Mouse (Mus musculus) gastrocnemius, postnatal 14 days (tissue): ENCODE measurements around the gene Esrrg. TPM values are rescaled to one million over a fixed set of nuclear protein-coding genes. Genes with fewer than 3 reads are reported as not detected.
A peak's percentile ranks its signal among the peaks of the same experiment; 100 is the strongest.

Experiments used
- DNase-seq: peaks from one replicate; pipeline ENCODE4 v3.0.0; 2021; ENCODE audit warnings: mixed read lengths
- intact Hi-C: fragments of 180-260 bp; cut with DNase I; formaldehyde crosslinking; loops from one replicate; pipeline ENCODE4 v1.15.1; 2025; ENCODE audit warnings: low total_unique reads
- total RNA-seq, 2 experiments: library from RNA; stranded (reverse); gene quantifications; 2 replicates each; pipeline ENCODE4 v1.2.3; 2021

Gene Esrrg
- total RNA-seq, 2 experiments from 2014 or later: 10.5 to 16.2 TPM

DNA sequence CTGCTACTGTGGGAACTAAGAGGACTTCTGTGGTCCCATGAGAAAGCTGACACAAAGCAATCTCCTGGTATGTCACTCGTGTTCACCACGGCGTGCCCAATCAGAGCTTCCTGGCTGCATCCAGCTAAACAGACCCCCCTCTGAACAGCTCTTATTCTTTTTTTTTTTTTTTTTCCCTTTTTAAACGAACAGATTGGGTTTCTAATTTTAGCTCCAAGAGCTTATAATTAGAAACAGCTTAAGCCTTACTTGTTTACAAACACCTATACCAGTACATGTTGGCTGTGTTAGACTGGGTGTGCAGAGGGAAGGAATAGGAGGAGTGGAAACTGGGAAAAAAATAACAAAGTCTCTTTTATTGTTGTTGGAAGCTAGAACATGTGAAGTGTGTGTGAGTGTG lies 86.3 kb downstream of the Esrrg start:
- intact Hi-C loops: no loop called here

DNA sequence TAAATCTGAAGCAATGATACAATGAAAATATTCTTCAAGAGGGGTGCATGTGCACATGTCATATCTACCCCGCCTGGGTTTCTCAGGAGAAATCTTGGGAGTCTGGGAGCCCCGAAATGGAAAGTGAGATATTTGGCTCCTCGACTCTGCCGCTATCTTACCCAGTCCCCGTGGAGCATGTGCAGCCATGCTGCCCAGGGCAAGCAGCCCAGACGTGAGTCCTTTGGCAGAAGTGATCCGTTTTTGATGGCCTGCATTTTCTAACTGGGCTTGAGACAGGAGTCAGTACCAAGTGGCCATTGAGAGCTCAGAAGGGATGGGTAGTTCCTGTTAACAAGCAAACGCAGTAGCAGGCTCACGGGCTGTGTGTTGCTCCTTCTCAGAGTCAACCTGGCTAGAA lies 89.6 kb downstream of the Esrrg start:
- no peak for DNase-seq

More for the DNA sequence above, 86.3 kb downstream of the Esrrg start:
- DNase-seq: no peak

DNA sequence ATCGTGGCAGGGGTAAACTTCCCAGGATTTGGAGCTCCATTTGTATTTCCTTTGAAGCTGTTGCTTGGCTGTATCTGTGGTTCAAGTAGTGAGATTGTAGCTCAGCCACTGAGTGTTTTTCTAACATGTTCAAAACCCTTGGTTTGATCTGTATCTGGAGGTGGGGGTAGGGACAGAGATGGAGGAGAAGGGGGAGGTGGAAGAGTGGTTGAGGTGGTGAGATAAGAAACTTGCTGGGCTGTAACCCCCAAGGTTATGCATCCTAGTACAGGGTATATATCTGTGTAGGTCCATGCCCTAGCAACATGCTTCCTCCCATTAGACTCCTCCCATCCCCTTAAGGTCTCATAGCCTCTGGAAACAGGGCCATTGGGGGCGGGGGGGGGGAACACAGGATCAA lies 92.4 kb downstream of the Esrrg start:
- intact Hi-C loops: no loop called here

More for the DNA sequence above, 89.6 kb downstream of the Esrrg start:
- intact Hi-C loops: no loop called here

DNA sequence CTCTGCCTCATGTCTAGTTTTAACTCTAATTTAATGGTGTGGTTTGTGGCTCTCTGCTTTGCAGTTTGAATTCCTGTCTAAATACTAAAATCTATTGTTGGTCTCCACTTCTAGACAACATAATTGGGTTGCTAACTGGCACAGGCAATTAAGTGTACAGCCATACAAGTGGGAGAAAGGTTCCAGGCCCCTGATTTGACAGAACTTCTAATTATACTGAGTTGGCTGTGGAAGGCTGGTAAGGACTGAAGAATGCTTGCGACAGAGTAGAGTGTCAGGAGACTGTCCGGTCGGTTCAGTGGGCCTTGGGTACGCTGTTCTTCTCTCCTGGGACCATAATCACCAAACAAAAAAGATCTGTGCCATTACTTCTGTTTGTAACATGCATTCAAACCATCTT lies 96.3 kb downstream of the Esrrg start:
- no peak for DNase-seq
- intact Hi-C loops: no loop called here

More for the DNA sequence above, 92.4 kb downstream of the Esrrg start:
- no peak for DNase-seq

DNA sequence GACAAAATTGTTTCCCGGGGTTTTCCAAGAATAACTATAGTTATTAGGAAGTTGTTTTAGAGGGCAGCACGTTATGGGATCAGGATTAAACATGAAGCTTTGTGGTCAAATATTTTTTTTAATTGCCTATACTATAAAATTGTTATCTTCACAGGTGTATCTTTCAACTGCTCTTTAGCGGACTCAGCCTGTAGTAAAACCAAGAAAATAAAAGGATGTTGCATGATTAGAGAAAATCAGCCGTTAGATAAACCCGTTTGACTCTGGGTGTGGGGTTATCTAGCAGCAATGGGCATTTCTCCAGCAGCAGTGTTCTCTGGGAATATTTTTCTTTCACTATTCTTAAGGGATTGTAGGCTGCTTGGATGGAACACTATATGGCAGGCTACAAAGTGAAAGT lies 96.8 kb downstream of the Esrrg start:
- intact Hi-C loops: no loop called here
- no peak for DNase-seq

DNA sequence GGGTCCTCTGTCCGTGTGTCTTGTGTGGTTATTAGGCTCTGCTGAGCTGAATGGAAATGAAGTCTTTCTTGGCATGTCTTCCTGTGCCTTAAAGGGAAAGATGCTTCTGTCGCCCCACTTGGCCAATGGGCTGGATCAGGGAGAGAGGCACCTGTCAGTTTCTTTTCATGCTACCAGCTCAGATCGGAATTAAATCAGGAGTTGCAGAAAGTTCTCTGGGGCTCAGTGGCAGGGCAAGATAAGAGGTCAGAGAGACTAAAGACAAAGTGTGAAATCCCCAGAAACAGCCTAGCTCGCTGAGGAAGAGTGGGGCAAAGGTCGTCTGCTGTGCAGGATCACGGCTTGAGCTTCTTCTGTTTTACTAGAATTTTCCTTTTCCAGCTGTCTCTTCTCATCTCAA lies 97.5 kb downstream of the Esrrg start:
- no peak for DNase-seq
- intact Hi-C loops: no loop called here

DNA sequence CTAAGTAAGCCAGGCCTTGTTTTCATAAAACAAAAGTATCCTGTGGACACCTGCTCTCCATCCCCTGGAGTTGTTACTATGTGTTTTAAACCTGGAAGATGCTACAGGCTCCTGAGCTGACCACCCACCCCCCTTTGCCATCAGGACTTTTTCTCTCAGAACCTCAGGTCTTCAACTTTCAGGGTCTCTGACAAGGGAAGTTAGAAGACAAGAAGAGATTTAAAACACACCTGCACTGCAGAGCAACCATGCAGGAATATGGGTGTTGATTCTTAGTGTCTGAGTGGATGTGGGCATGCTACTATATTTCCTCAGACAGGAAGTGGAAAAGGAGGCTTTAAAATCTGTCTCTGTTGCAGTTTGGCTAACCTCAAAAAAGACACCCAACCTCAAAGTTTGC lies 98.6 kb downstream of the Esrrg start:
- intact Hi-C loops: no loop called here
- DNase-seq: no peak

DNA sequence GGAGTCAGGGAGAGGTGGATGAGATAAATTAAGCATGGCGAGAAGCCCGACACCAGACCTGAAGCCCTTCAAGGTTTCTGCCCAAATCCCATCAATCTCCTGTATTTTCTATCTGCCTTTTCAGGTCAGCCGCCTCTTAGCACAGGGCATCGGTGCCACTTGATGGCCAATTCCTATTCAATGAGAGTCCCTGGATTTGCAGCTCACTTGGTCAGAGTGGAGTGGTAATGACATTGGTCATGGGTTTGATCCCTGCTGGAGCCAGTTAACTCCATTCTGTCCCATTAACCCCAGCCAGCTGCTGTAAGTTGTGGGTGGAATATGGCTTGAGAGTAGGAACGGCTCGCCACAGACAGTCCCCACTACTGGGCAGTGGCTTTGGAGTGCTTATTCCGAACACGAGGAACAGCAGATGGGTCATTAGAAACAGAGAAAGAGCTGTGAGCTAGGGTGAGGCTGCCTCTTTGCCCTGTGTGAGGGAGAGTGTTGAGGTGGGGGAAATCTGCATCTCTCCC lies 101.9 kb downstream of the Esrrg start:
- intact Hi-C loops: no loop called here
- no peak for DNase-seq

DNA sequence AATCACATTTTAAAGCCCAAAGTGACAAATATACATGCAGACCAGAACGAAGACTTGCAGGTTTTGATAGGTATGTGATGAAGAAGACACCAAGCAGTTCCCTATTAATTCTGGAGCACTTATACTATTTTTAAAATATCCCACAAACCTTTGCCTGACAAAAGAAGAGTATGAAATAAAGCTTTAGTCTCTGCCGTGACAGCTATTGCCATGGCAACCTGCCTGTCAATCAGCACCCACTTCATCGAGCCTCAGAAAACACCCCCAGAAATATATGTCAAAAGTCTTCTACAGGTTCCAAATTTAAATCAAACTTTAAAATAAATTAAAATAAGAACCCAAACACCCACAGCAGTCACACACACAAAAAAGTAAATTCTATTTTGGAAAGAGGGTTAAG lies 112.4 kb downstream of the Esrrg start:
- intact Hi-C loops: no loop called here
- DNase-seq: no peak

DNA sequence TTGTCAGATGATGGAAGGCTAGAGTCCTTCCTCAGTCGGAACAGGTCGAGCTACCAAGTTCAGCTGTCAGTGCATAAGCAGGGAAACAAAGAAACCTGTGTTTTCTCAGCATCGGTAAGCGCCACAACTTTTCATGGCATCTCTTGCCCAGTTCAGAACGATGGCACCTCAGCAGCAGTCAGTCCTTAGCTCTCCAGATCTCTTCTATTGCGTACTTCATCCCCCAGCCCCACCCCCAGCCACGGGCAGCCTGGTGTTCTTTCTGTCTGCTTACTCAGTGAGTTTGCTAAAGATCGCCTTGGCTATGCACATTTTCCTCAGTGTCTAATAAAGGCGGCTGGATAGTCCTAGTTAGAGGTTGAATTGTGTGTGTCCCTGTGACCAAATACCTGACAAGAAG lies 113.4 kb downstream of the Esrrg start:
- intact Hi-C loops: no loop called here
- DNase-seq: no peak

DNA sequence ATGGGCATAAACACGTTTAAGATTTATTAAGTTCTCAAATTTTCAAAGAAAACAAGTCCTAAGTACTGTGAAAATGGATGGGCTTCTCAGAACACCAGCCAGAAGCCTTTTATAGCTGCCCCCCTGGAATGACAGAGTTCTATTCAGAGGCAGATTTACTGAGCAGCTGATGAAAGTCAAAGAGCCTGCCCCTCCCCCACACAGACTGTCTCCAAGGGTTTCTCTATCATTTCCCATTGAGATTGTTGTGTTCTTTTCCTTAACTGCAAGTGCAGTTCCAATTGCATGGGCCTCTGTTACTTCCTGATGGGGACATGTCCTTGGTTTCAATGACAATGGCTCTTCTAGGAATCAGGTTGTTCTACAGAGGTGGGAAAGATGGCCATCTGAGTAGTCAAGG lies 116.1 kb downstream of the Esrrg start:
- no peak for DNase-seq
- intact Hi-C loops: no loop called here

DNA sequence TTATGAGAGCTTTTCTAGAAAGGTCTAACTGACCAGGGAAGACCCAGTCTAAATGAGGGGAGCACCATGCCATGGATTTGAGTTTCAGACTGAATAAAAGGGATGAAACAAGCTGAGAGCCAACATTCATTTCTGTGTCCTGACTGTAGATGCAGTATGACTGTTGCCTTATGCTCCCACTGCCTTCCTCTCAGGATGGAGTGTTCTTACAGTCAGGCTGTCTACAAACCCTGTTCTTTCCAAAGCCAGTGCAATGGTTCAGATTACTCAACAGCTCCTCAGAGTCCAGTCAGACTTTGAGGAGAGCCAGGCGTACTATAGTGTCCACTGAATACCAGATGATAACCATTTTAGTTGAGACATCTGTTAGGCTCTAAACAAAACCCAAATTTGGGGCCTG lies 116.8 kb downstream of the Esrrg start:
- intact Hi-C loops: no loop called here
- no peak for DNase-seq

DNA sequence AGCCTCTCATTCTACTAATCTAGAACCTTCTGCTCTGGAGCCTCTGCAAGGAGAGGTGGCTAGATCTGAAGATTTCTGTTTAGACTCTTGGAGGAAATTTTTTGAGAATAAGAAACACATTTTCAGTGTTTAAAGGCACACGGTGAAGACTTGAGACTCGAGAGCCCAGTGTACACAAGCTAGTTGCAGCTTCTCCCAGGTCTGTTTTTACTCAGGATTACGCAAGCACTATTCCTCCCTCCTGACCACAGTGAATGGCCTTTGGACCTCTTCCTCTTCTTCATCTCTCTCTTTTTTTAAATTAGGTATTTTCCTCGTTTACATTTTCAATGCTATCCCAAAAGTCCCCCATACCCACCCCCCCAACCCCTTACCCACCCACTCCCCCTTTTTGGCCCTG lies 122.6 kb downstream of the Esrrg start:
- intact Hi-C loops: no loop called here

DNA sequence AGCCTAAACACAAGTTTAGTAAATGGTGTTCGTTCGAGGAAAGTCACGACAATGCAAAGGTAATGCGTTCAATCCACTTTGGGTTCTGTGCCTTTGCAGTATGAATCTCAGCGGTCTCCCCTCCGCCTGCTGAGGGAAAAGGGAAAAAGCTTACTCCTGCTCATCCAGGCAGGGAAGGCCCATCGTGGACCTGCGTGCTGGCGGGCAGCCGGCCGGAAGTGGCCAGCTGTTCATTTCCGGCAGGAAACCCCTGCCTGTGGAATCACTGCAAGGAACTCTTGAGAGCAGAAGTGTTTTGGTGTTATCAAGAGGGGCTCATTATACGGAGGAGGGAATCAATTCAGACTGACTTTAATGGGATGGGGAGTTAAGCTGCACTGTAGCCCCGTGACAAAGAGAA lies 127.9 kb downstream of the Esrrg start:
- DNase-seq: no peak
- intact Hi-C loops: no loop called here

More for the DNA sequence above, 122.6 kb downstream of the Esrrg start:
- DNase-seq: no peak

DNA sequence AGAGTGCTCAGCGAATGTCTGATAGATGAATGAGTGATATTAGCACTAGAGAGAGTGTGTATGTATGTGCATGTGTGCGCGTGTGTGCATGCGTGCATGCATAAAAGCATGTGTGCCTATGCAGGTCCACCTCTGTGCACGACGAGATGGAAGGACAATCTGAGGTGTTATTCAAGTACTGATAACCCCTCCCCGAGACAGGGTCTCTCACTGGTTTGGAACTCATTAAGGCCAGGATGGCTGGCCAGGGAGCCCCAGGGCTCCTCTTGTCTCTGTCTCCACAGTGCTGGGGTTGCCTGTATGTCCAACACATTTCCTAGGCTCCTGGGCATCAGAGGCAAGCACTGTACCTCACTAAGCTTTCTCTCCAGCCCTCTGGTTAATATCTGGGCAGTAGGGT lies 128.7 kb downstream of the Esrrg start:
- intact Hi-C loops: no loop called here
- no peak for DNase-seq

DNA sequence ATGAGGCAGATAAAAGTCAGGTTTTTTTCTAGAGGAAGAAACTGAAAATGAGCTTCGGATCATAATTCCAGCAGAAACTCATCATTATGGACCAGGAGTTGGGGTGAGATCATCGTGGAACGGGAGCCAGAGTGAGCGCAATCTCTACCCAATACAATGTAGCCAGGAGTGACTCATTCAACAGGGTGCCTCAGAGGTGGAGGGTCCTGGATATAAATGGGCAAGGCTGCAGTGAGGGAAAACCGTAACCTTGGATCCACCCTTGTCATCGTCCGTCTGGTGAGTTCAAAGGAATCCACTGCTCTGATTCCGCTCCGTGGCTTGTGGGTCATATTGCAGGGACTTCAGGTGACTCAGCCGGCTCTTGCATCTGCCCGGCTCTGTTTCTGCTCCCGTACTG lies 131.9 kb downstream of the Esrrg start:
- DNase-seq: peak; percentile 9
- intact Hi-C loops: no loop called here

DNA sequence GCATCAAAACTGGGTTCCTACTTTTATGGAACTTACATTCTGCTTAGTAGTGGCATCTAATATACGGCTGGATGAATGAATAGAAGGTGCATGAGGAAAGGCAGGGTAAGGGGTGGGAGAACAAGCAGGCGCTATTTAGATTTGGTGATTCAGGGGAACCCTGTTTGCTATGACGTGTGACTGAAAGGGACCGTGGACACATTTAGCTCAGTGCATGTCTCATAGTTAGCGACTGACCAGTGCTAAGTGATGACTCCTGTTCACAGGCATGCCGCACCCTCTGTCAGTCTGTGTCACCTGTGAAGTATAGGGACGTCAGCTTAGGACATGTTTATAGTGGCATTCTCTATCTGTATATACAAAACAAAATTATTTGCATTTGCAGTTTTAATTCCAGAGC lies 132.7 kb downstream of the Esrrg start:
- no peak for DNase-seq
- intact Hi-C loops: no loop called here

DNA sequence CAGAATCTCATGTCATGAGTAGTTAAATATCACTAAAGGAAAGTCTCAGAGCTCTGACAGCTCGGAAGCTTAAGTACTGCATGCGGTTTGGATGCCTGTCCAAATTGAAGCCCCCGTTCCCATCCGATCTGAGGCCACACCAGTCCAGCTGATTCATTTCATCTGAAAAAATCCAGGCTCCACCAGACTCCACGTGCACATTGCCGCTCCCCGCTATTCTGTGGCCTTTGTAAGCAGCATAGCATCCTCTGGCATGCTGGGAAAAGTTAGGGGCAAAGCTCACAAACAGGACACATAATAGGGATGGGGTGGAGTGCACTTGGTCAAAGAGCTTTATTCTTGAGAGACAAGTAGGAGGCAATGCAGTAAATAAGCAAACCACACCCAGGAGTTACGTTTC lies 133.5 kb downstream of the Esrrg start:
- DNase-seq: no peak
- intact Hi-C loops: no loop called here

DNA sequence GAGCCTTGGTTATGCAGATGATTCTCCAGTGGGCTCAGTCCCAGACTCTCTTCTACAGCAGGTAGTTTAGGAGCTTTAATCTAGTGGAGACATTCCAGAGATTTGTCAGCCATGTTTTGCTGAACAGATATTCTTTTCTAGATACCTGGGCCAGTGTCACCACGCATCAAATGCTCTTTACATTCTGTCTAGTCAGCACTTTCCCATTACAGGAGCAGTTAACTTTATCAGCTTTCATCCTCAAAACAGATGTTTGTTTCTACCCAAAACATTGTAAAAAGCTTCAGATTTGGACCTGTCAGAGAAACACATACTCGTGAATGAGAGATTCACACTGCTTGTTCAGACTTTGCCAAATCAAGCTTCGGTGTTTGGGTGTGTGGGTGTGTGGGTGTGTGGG lies 140.7 kb downstream of the Esrrg start:
- no peak for DNase-seq
- intact Hi-C loops: no loop called here

DNA sequence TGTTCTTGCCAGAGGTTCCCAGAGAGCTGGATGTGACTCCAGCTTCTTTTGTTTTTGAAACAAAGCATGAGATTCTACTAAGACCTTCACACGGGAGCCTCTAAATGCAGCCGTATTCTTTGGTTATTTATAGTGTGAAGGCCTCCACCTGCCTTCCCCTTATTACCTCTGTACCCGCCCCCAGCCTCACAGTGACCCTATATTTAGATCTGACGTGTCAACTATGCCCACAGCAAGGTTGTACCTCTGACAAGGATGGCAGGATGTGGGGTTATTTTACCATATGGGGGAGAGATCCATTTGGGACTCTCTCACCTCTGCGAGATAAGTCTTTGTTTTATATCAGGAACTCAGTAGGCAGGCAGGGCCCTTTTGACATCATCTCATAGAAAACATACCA lies 141.3 kb downstream of the Esrrg start:
- intact Hi-C loops: no loop called here
- DNase-seq: no peak

DNA sequence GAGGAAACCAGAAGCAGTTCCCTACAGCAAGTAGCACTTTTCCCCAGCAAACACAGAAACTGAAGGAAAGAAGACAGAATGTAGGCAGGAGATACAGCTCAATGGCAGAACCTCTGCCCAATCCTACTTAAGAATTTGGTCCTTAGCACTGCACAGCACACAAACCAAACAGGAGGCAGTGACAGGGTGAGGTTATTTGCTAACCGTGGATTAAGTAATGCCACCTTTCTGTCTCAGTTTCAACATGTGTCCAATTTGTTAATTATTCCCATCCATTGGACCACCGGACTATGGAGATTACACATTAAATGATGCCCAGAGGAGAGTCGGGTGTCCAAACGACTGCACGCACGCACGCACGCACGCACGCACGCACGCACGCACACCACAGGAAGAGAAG lies 146.9 kb downstream of the Esrrg start:
- no peak for DNase-seq
- intact Hi-C loops: no loop called here

DNA sequence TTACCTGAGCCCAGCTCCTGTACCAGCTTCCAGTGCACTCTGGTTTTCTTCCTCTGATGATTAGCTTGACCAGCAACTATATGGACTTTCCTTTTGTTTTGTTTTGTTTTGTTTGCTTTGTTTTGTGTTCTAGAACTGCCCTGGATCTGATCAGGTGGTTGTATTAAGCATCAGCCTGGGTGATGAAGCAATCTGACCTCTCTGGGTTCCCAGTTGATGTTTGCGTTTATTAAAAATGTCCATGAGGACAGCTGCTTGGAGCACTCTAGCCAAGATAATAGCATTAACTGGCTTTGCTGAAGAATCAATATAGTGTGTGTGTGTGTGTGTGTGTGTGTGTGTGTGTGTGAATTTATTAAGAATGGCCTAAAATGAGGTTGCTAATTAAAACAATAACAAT lies 149.4 kb downstream of the Esrrg start:
- intact Hi-C loops: no loop called here
- DNase-seq: no peak
